Mouse (Mus musculus) kidney, postnatal 14 days (tissue): ENCODE results near the gene Dock9.

Source experiments
- DNase-seq: peaks from one replicate; pipeline ENCODE4 v3.0.0; 2022; ENCODE audit warnings: mixed read lengths

Dock9 gene

DNA sequence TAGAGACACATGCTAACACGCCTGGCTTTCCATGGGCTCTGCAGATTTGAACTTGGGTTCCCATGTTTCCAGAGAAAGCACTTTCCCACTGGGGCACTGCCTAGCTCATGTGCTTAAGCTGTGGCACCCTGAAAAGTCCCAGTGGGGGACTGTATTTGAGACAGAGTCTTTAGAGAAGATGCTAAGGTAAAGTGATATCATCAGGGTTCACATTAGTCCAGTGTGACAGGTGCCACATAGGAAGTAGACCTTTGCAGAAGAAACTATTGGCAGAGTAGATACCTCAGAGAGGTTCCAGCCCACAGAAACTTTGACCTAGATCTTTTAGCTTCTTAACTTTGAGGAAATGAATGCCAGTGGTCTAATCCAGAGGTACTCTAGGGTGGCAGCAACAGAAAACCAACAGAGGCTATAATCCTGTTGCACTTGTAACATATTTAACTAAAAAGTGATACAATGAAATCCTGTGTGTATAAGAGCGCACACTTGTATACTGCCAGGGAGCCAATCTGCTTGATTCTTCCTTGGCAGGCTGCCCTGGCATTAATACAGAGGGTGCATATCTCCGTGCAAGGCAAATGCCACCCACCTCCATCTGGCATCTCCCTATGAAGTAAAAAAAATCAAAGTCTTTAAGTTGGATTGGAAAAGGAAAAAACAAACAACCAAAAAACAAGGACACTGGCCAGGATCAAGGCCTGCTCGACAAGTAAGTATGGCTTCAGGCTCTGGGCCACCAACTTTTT, 179.8 kb downstream of the Dock9 start:
- DNase-seq: no peak

DNA sequence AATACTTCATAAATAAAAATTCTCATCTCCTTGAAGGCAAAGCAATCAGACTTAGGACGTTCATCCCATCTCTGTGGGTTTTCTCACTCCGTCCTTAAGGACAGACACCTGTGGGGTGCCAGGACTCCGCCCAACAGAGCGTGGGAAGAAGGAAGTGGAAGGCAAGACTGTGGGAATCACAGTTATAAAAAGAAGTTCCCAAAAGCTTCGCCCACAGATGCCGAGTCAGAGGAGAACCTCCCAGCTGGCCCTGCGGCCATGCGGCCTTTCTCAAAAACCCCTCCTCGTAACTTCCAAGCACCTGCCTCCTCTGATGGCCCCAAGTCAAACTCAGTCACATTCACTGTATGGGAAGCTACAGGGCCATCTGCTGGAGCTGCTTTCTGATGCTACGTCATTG, 182.2 kb downstream of the Dock9 start:
- no peak for DNase-seq

DNA sequence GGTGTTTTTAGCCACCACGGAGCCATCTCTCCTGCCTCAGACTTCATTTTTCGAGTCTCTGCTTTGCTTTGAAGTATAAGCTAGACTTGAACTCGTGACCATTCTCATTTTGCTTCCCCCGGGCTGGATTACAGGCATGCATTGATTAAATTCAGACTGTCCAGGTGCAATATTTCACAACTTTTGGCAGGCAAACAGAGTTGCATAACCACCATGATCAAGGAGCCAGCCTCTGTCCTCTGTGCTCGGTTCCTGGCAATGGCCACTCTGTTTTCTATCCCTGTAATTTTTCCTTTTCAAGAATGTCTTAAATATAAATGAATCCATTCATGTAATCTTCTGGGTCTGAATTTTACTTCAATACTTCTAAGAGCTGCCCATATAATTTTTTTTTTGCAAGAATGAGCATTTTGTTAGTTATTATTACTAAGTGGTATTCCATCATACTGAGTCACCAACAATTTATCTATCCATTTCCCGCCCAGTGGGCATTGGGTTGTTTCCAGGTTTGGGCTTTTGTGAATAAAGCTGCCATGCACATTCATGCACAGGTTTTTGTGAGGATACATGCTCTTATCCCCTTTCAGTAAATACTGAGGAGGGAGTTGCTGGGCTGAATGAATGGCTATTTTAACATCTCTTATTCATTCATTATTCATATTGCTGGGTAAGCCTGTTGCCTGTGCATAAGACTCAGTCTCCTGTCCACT, 183.0 kb downstream of the Dock9 start:
- no peak for DNase-seq

DNA sequence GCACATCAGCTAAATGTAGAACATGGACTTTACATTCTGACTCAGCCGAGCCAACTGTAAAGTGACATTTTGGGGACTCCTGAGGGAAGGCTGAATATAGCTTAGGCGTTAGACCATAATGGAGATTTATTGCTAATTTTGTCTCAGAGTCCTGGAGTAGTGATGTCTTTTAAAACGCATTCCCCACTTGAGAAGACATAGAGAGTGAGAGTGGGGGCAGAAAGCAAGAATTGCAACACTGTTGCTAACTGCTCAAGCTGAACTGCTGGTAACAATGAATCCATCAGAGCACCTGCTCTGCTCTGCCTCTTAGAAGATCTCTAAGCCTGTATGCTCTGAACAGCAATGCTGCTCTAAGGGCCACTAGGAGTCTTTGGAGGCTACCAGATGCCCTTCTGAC, 184.1 kb downstream of the Dock9 start:
- no peak for DNase-seq

DNA sequence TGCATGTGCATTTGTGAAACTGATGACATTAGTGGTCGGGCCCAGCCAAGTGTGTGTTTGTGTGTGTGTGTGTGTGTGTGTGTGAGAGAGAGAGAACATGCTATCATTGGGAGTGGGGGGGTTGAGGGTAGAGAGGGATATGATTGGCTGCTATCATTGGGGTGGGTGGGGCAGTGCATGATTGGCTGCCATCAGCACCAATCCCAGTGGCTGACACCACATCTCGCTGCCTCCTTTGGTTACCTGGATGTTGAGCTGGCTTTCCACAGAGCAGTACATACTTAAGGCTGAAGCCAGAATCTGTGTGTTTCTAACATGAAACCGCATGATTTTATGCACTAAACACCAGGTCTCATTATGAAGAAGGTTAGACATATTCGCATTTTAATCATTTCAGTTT, 184.7 kb downstream of the Dock9 start:
- no peak for DNase-seq

DNA sequence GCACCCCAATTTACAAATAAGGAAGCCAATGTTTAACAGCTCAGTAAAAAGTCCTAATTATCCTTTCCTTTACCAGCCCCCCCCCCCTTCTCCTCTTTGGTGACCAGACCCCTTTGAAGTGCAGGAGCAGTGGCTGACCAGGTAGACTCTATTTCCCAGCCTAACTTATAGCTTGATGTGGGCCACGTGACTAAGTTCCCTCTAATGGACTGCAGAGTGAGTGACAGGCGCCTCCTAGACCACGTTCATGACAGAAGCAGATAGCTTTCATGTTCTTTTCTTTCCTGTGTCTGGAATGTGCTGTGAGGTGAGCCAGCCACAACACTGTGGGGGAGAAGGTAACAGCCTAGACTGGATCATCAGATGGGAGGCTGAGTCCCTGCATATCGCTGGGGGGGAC, 186.1 kb downstream of the Dock9 start:
- no peak for DNase-seq

DNA sequence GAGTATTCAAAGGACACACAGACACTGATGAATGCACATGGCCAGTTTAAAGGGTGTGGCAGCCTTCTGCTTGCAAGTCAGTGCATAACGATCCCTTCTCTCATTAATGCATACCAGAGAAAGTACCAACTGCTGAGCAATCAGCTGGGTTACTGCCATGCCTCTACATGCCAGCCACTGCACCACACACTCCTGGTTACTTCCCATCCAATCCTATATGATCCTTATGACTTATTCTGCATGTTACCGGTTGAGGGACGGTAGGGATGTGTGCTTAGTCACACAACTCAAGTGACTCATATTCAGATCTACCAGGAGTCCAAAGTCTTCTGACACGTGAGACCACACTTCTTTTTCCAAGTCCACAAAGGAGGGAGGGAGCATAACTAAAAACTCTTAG, 186.5 kb downstream of the Dock9 start:
- no peak for DNase-seq

DNA sequence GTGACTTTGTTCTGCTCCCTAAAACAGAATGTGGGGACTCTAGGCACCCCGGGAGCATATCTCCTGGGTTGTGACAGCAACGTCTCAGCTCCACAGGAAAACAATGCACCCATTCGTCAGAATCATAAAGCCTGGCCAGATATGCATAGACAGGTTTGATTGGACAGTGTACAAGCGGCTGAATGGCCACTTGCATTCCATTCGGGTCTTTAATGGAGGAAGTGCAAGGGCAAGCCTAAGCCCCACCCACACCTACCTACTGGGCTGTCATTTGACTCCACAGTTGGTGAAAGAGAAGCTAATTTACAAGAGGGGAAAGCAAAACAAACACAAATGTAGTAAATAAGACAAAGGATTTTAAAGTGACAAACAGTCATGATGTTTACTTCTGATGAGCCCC, 189.1 kb downstream of the Dock9 start:
- DNase-seq: no peak

DNA sequence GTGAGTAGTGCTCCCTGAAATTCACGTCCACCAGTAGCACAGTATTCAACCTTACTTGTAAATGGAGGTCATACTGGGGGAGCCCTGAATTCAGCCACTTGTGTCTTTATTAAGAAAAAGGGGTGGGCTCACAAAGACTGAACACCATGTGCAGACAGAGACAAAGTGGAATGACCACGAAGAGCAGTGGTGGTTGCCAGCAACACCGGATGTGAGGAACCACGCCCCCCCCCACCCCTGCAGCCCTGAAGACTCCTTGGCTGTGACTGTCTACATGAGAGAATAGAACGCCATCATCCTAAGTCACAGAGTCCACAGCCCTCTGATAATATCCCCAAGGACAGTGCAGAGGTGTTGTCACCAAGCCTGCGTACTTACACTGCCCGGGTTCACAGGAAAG, 191.2 kb downstream of the Dock9 start:
- DNase-seq: no peak

DNA sequence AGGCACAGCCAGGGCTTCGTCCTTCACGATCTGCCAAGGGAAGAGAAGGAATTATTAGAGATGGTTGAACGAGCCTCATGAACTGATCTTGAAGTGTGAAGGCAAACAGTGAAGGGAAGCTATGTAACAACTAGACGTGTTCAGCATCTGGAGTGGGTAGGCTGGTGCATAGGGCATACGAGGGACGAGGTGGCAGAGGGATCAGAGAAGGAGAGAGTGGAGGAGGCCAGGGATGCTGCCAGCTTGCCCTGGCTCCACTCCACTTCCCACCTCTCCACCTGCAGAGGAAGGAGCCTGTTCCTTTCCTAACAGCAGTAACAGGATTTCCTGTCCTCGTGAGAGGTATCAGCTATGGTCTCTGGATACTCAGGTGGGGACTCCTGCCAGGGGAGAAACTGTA, 192.4 kb downstream of the Dock9 start:
- DNase-seq: no peak

DNA sequence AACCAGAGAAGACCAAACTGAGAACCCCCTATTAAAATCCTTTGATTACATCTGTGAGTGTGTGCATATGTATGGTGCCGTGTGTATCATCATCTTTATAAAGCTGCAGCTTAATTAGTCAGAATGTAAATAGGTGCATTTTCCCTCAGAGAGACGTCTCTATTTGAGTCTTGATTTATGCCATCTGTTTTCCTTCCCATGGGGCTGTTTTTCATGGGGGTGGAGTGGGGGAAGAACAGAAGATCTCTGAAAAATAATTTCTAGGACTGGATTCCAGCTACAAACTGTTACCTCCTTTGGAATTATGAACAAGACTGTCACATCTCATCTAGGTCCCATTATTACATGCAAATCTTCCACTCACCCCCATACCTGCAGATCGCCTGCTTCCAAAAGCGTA, 193.1 kb downstream of the Dock9 start:
- no peak for DNase-seq

DNA sequence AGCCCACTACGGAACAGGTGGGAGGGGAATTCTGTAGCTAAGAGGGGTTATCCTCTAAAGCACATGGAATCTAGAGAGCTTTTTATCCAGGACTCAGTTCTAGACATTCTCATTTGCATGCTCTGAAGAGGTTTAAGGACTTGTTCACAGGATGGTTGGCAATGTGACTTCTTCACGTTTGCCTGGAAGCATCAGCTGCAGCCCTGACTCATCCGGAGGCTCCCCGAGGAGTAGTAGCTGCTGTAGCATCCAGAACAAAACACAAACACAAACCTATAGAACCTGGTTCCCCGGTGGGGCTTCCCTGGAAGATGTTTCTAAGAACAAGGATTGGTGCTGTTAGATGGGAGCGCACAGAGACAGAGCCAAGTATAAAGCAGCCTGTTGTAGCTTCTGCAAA, 195.0 kb downstream of the Dock9 start:
- no peak for DNase-seq

DNA sequence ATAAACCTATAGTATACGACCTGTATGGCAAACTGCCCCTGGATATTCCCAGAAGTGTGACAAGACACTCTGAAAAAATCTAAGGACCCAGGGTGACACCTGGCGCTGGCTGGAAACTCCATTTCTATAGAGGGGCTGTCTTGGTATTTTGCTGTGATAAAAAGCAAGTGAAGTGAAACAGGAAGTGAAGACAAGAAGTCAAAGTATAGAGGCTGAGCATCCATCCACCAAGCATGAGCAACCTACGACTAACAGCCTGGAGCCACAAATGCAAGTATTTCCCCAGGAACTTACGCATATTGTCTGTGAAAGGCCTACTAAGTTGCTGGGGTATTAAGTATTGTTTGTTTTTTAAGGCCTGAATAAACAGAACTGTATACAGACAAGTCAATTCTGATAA, 197.1 kb downstream of the Dock9 start:
- no peak for DNase-seq

DNA sequence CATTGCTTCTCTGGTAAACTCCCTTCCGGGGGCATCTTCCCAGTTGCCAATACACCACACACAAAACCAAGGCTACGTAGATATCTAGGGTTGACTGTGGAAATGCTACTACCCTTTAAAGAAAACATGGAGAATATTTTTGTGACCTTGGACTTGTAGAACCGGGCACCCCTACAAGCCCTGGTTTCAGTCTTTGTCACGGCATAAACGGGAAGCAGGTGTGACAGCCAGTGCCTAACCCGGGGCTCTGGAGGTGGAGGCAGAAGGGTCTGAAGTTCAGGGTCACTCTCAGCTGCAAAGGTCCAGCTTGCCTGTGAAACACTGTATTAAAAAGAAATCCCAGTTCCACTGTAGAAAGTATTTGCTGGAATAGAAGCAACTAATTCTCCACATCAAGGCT, 200.6 kb downstream of the Dock9 start:
- DNase-seq: no peak

DNA sequence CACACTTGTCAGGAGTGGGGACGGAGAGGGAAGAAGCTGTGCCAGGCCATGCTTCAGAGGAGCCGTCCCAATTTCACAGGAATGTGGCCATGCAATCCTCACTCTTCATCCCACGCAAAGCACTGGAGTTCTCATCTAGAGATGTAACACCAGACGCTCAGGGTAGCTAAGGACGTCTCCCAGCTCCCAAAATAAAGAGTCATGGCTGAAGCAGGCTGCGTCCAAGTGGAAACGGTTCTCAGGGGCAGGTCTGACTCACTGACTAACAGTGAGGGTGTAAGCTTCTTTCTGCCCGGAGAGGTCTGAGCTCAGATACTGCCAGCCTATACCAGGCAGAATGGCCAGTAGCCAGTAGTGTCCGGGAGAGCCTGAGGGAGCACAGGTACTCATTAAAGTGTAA, 201.0 kb downstream of the Dock9 start:
- DNase-seq: no peak

DNA sequence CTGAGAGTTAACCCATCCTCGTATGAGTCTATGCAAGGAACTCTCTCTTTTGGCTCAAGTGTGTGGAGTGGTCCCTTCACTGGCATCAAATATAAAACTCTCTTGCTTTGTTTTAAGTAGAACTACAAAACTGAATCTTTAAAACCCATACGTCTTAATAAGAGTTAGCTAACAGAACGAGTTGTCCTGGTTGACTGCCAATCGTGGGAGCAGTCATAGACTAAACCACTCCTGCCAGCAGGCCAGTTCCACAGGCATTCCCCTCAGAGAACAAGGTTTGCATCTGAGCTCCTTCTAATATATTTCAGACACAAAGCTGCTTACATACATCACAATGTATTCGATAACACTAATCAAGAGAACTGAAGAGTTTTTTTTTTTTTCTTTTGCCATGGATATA, 203.0 kb downstream of the Dock9 start:
- DNase-seq: no peak

DNA sequence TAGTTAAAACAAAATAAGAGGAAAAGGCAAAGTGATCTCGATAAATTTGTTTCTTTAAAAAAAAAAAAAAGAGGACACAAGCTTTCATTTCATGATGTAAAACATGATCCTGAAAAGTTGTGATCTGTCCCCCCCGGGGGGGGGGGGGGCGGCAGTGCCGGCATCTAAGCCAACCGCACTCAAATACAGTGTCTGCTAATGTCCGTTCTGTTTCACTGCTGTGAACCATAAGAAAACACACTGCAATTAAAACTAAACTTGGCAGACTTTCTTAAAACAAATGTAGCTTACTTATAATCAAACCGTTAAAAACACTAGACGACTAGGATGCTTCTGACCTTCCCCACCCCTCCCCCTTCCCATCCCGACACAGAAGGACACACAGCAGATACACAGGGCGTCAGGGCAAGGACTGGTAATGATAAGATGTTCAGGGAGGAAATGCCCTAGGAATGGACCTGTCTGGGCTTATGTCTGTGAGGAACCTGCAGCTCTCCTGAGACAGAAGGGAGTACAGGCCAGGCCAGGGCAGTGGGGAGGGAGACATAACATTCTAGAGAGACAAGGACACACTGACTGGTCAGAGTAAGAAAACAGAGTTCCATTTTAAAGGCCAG, 204.2 kb downstream of the Dock9 start:
- DNase-seq: no peak

DNA sequence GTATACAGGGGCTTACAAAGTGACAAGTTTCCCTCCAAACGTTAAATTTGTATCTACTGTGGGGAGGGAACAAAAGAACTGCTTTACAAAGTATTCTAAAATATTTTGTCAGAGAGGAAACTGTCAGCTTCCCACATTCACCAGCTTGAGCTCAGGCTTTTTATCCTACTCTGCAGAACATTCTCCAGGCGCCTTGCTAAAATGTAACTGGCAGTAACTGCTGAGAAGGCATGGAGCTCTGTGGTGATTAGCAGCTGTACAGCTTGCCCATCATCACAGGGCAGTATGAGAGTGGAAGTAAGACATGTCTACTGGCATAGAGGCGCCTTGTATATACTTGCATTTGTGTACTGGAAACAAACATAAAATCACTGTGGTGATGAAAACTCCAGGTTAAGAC, 204.7 kb downstream of the Dock9 start:
- DNase-seq: peak; percentile 35

DNA sequence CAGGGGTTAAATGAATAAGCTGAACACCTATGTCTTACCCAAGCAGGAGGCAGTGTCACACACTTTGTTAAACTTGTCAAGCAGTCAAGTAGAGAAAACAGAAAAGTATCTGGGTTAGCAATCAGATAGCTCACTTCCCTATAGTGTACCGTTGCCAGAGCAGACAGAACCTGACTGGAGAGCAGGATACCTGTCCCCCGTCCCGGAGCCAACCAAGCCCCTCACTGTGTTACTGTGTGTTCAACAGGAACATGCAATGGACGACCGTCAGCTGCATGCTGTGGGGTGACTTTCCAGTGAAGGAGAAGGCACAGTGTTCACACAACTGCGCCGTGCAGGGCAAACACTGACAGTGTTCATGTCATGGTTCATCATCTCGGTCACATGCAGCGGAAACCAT, 205.3 kb downstream of the Dock9 start:
- peak; percentile 26 for DNase-seq

DNA sequence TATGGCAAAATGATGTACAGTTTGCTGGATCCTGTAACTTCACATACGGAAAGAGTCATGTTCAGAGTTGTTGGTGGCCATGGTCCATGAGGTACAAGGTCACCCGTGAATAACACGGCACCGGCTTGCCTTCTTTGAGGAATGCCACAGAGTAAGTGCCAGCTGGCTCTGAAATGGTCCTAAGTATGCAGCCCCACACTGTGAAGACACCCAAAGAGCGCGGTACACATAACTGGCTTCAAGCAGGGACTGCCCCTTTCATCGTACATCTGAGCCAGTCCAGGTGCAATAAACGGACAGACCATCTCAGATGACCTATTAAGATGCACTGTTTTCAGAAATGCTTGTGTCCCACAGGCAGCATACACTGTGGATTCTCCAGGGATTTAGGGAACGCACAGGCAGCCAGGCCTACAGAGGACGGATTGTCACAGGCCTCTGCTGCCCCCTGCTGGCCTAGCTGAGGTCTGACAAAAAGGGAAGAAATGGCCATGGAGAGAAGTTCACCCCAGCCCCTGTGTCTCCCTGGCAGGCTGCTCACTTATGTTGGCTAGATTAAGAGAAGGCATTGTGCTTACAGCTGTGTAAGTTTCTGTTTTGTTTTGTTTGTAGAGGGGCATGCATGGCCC, 208.4 kb downstream of the Dock9 start:
- peak; percentile 76 for DNase-seq

DNA sequence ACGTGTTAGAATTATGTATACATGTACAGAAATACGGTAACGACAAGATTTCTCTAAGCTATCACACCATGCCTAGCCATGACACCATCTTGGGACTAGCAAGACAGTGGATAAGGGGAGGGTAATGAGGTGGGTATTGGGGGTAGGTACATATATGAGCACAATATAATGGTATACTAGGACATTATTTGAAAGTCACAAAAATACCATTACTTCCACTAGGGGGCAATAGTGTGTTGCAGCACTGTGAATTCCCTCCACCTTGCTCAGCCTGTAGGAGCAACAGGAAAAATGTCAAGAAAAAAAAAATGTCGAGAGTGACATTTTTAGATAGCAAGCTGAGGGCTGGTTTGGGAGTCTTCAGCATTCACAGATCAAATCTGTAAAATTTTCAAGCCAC, 209.2 kb downstream of the Dock9 start:
- peak; percentile 37 for DNase-seq

DNA sequence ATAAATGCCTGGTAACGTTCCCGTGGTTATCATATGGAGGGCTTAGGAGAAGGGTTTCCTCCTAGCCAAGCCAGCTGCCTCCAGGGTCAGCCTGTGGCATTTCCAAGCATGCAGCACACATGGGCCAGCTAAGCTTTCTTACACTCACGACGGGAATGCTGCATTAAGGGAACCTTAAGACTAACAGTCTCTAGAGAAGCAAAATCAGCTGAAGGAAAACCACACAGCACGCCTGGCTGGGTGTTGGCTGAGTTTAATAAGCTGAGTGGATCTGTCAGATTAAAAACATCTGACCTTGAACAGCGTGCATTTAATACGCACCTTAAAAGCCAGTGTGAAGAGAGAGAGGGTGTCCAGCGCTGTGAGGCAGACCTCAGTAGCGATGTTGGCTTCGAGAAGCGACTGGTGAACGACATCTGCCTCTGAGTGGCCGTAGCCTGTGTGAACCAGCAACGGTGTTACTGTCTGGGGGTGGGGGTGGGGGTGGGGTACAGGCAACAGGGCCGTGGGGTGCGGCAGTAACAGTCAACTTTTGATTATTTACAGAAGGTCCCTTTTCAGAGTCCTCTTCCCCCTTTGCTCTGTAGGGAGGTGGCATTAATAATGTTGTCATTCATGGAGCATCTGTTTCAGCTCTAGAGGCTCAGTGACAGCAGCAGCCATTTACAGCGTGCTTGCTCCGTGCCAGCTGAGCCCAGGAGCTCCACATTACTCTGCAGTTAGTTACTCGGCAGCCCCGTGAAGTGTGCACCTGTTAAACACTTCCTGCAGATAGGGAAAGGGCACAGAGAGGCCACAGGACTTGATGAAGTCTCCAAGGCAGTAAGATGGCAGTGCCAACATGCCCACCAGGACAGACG, 211.5 kb downstream of the Dock9 start:
- no peak for DNase-seq

DNA sequence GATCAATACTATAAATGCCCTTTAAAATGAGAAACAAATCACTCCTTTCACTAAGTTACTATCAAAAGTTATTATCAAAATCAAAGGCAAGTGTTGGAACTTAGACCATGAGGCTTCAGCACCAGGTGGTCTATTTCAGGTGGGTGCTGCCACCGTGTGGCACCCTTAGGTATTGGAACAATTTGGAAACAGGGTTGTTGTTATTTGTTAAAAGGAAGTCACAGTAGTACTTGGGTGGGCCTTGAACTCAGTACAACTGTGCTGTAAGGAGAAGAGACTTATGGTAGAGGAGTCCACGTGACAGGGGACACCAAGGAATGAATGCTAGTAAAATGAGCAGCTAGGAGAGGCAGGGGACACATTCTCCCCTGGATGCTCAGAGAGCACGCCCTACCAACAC, 218.6 kb downstream of the Dock9 start:
- peak; percentile 66 for DNase-seq
